Mouse (Mus musculus) lung, embryonic 14.5 days (tissue): ENCODE results near the gene Tma7. TPM values are rescaled to one million over a fixed set of nuclear protein-coding genes. Genes with fewer than 3 reads are reported as not detected.

Source experiments
- ATAC-seq: fragments of 200-750 bp; cut with Nextera tagmentation; 2 replicates; pipeline ENCODE4 v1.8.0; 2017; ENCODE audit warnings: mild to moderate bottlenecking, moderate TSS enrichment, moderate library complexity; ENCODE audit not compliant: insufficient read depth
- DNase-seq: peaks from one replicate; pipeline ENCODE4 v3.0.0-alpha.2; 2015
- H3K27ac ChIP-seq: fragments of 300-500 bp; sonication (generic); 2 replicates; pipeline ENCODE4 v1.5.1; 2014; ENCODE audit warnings: low read depth, mild to moderate bottlenecking, moderate library complexity
- H3K27me3 ChIP-seq: fragments of 300-500 bp; sonication (generic); 2 replicates; pipeline ENCODE4 v1.6.1; 2014; ENCODE audit warnings: low read length, control low read depth; ENCODE audit not compliant: insufficient read depth
- H3K36me3 ChIP-seq: fragments of 300-500 bp; sonication (generic); 2 replicates; pipeline ENCODE4 v1.6.1; 2014; ENCODE audit warnings: control low read depth; ENCODE audit not compliant: insufficient read depth
- H3K4me1 ChIP-seq: fragments of 300-500 bp; sonication (generic); 2 replicates; pipeline ENCODE4 v1.6.1; 2014; ENCODE audit warnings: antibody characterized with exemption, control low read depth; ENCODE audit not compliant: insufficient read depth
- H3K4me2 ChIP-seq: fragments of 300-500 bp; sonication (generic); 2 replicates; pipeline ENCODE4 v1.6.1; 2014; ENCODE audit warnings: mild to moderate bottlenecking
- H3K4me3 ChIP-seq: fragments of 300-500 bp; sonication (generic); 2 replicates; pipeline ENCODE4 v1.5.1; 2014; ENCODE audit warnings: low read depth, low read length
- H3K9ac ChIP-seq: fragments of 300-500 bp; sonication (generic); 2 replicates; pipeline ENCODE4 v1.6.1; 2014
- H3K9me3 ChIP-seq: fragments of 300-500 bp; sonication (generic); 2 replicates; pipeline ENCODE4 v1.6.1; 2016; ENCODE audit warnings: low read depth, low read length, control low read depth
- CTCF ChIP-seq: IDR thresholded peaks from 2 replicates; pipeline ENCODE4 v1.5.1; 2016; ENCODE audit warnings: antibody characterized with exemption, low read depth
- WGBS: fragments of 180-500 bp; shearing (Covaris S2); extraction: QIAGEN DNeasy Blood & Tissue Kit; methylation state at CpG from one replicate; pipeline ENCODE4 v1.1.7; 2014; 5-methylcytosine and 5-hydroxymethylcytosine counted together
- polyA plus RNA-seq: library from polyadenylated mRNA; unstranded; fragments of >200 nt; fragmentation: Nextera tagmentation; extraction: Ambion mirVana; gene quantifications from 2 replicates; pipeline ENCODE4 v1.2.1, GENCODE M21; 2014

Gene Tma7
- polyA plus RNA-seq, 1 experiment from 2014 or later, result 599 TPM

DNA sequence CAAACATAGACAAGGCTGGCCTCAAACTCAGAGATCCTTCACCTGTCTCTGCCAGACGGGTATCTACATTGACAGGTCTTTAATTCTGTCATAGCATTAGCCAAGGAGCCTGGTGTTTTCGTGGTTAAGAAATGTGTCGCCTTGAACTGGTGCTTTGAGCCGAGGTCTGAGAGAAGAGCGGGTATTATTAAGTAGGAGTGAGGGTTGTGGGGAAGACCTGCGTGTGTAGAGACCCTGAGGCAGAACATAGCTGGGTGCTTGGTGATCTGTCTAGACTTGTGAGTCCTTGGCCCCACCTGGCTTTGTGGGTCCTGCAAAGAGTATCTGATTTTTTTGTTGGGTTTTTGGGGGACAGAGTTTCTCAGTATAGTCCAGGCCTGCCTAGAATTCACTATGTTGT lies 28.5 kb downstream of the Tma7 start:
- H3K9ac ChIP-seq, result no peak overlapping the region
- no peak overlapping the region for H3K27ac ChIP-seq
- DNase-seq (no peak), ATAC-seq (no peak)
- H3K4me3 ChIP-seq, result no peak overlapping the region
- no peak for TF ChIP-seq CTCF
- H3K4me1 ChIP-seq, result 0 out of 2 replicates have a peak, but pooled peaks cover 4% of the 10 kb centered on the region
- no peaks in the 10 kb centered on the region for H3K27me3 ChIP-seq
- peaks cover 31% of the 10 kb centered on the region for H3K36me3 ChIP-seq
- no peaks in the 10 kb centered on the region for H3K9me3 ChIP-seq
- WGBS, result 67% methylated on average over 6 of the region's 6 CpGs
- no peak overlapping the region for H3K4me2 ChIP-seq

DNA sequence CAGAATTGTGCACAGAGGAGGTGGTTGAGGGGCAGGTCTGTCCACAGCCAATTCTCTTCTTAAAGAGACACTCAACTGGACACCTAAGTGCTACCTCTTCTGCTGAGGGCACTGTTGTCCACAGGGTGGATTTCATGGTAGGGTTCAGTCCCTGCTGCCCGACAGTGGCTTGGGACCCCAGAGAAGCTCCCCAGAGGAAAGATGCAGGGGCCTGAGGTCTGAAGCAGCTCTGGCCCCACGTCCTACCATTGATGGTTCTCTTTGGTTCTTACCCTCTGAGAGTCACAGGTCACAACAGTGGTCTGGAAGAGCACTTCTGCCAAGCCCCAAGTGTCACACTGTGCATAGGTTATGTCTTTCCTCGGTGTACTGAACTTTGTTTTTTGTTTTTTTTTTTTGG lies 29.0 kb downstream of the Tma7 start:
- H3K27ac ChIP-seq, result no peak overlapping the region
- H3K4me1 ChIP-seq, result 0 out of 2 replicates have a peak, but pooled peaks cover 4% of the 10 kb centered on the region
- H3K9me3 ChIP-seq, result no peaks in the 10 kb centered on the region
- no peak for TF ChIP-seq CTCF
- no peak overlapping the region for H3K4me2 ChIP-seq
- DNase-seq (no peak), ATAC-seq (no peak)
- 83% methylated on average over 3 of the region's 3 CpGs for WGBS
- no peak overlapping the region for H3K4me3 ChIP-seq
- H3K27me3 ChIP-seq, result no peaks in the 10 kb centered on the region
- no peak overlapping the region for H3K9ac ChIP-seq
- peaks cover 27% of the 10 kb centered on the region for H3K36me3 ChIP-seq

DNA sequence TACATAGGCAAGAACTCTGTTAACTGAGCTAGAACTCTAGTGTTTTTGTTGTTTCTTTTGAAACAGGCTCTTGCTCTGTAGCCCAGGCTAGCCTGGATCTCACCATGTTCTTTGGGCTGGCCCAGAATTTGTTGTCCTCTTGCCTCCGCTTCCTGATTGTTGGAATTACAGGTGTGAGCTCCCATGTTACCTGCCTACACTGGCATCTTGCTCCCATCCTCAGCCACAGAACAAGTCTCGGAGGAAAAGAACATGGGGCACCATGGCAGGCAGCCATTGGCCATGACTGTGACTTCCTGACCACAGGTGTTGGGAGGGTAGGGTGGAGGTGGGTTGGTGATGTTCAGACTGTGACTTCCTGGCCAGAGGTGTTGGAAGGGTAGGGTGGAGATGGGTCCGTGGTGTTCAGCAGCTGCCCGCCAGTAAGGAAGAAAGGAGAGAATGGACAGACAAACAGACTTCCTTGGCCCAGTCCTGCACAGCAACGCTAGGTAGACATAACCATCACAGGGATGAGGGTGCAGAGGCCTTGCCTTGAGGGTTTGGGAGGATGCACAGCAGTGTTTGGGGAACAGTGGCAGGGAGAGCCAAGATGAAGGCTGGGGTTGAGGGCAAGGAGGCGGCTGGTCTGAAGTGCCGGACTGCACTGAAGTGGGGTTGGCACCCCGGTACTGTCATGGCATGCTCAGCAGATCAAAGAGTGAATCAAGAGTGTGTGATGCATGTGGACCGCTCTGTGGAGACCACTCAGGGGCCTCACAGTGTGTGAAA lies 29.7 kb downstream of the Tma7 start:
- H3K27ac ChIP-seq, result no peak overlapping the region
- H3K4me1 ChIP-seq, result 0 out of 2 replicates have a peak, but pooled peaks cover 4% of the 10 kb centered on the region
- WGBS, result 88% methylated on average over 9 of the region's 9 CpGs
- H3K27me3 ChIP-seq, result no peaks in the 10 kb centered on the region
- no peaks in the 10 kb centered on the region for H3K9me3 ChIP-seq
- no peak overlapping the region for H3K9ac ChIP-seq
- TF ChIP-seq CTCF, result no peak
- H3K4me3 ChIP-seq, result no peak overlapping the region
- H3K36me3 ChIP-seq, result peaks cover 20% of the 10 kb centered on the region
- no peak for DNase-seq
- ATAC-seq, result no peak
- no peak overlapping the region for H3K4me2 ChIP-seq

GRCm38 (mm10) chr9:109051651-109052489 lies 30.5 kb downstream of the Tma7 start:
- no peak overlapping the region for H3K4me3 ChIP-seq
- 0 out of 2 replicates have a peak, but pooled peaks cover 4% of the 10 kb centered on the region for H3K4me1 ChIP-seq
- H3K4me2 ChIP-seq, result no peak overlapping the region
- ATAC-seq (no peak), DNase-seq (no peak)
- H3K9ac ChIP-seq, result no peak overlapping the region
- peaks cover 12% of the 10 kb centered on the region; the same call in 1 of the 2 replicates for H3K36me3 ChIP-seq
- WGBS, result 84% methylated on average over 10 of the region's 10 CpGs
- TF ChIP-seq CTCF, result no peak
- no peaks in the 10 kb centered on the region for H3K9me3 ChIP-seq
- H3K27ac ChIP-seq, result no peak overlapping the region
- H3K27me3 ChIP-seq, result no peaks in the 10 kb centered on the region

GRCm38 (mm10) chr9:109051011-109051501 lies 31.3 kb downstream of the Tma7 start:
- no peak overlapping the region for H3K27ac ChIP-seq
- no peaks in the 10 kb centered on the region for H3K27me3 ChIP-seq
- no peak for DNase-seq
- no peak for TF ChIP-seq CTCF
- H3K36me3 ChIP-seq, result peaks cover 5% of the 10 kb centered on the region; the same call in 1 of the 2 replicates
- no peak for ATAC-seq
- H3K4me2 ChIP-seq, result no peak overlapping the region
- H3K9ac ChIP-seq, result no peak overlapping the region
- 0 out of 2 replicates have a peak, but pooled peaks cover 4% of the 10 kb centered on the region for H3K4me1 ChIP-seq
- no peaks in the 10 kb centered on the region for H3K9me3 ChIP-seq
- no peak overlapping the region for H3K4me3 ChIP-seq
- 91% methylated on average over 13 of the region's 13 CpGs for WGBS

DNA sequence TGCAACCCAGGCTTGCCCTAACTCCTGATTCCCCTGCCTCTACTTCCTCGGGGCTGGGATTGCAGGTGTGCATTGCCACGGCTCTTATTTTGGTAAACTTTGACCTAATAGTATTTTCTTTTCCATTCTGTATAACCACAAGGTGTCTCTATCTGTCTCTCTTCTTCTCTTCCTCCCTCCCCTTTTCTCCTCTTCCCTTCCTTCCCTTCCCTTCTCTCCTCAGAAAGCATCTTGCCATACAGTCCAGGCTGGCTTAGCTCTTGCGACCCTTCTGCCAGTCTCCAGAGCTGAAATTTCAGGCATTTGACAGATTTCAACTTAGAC lies 31.8 kb downstream of the Tma7 start:
- peaks cover 5% of the 10 kb centered on the region; the same call in 1 of the 2 replicates for H3K36me3 ChIP-seq
- 65% methylated on average over 3 of the region's 3 CpGs for WGBS
- TF ChIP-seq CTCF, result no peak

More for the DNA sequence above, 31.8 kb downstream of the Tma7 start:
- no peak for ATAC-seq
- no peak overlapping the region for H3K4me3 ChIP-seq
- no peak overlapping the region for H3K9ac ChIP-seq
- H3K9me3 ChIP-seq, result no peaks in the 10 kb centered on the region
- H3K4me2 ChIP-seq, result no peak overlapping the region
- no peaks in the 10 kb centered on the region for H3K27me3 ChIP-seq
- DNase-seq, result no peak
- no peak overlapping the region for H3K27ac ChIP-seq
- 0 out of 2 replicates have a peak, but pooled peaks cover 4% of the 10 kb centered on the region for H3K4me1 ChIP-seq
